Mouse (Mus musculus) neural tube, embryonic 12.5 days (tissue): ENCODE results near the gene Nhsl2. TPM values are rescaled to one million over a fixed set of nuclear protein-coding genes. Genes with fewer than 3 reads are reported as not detected.
"Not testable (repeated sequence)": the region's sequence is repeated elsewhere in the genome, so short reads cannot be mapped to it uniquely, and the experiment has no call there.

Experiments used
- ATAC-seq: fragments of 200-750 bp; cut with Nextera tagmentation; 2 replicates; pipeline ENCODE4 v1.8.0; 2017; ENCODE audit warnings: low read depth, mild to moderate bottlenecking, moderate TSS enrichment, moderate library complexity; ENCODE audit not compliant: low FRiP score
- H3K27ac ChIP-seq: fragments of 300-500 bp; sonication (generic); 2 replicates; pipeline ENCODE4 v1.5.1; 2016
- H3K27me3 ChIP-seq: fragments of 300-500 bp; sonication (generic); replicated peaks from 2 replicates; pipeline ENCODE4 v1.6.1; 2016; ENCODE audit warnings: mild to moderate bottlenecking
- H3K36me3 ChIP-seq: fragments of 300-500 bp; sonication (generic); 2 replicates; pipeline ENCODE4 v1.6.1; 2016; ENCODE audit warnings: mild to moderate bottlenecking
- H3K4me1 ChIP-seq: fragments of 300-500 bp; sonication (generic); 2 replicates; pipeline ENCODE4 v1.6.1; 2016
- H3K4me2 ChIP-seq: fragments of 300-500 bp; sonication (generic); replicated peaks from 2 replicates; pipeline ENCODE4 v1.6.1; 2016; ENCODE audit warnings: mild to moderate bottlenecking
- H3K4me3 ChIP-seq: fragments of 300-500 bp; sonication (generic); 2 replicates; pipeline ENCODE4 v1.5.1; 2016
- H3K9ac ChIP-seq: fragments of 300-500 bp; sonication (generic); 2 replicates; pipeline ENCODE4 v1.6.1; 2016; ENCODE audit warnings: mild to moderate bottlenecking
- H3K9me3 ChIP-seq: fragments of 300-500 bp; sonication (generic); 2 replicates; pipeline ENCODE4 v1.6.1; 2016; ENCODE audit warnings: mild to moderate bottlenecking
- WGBS: fragments of 180-500 bp; shearing (Covaris S2); methylation state at CpG from one replicate; pipeline ENCODE4 v1.1.7; 2016; 5-methylcytosine and 5-hydroxymethylcytosine counted together
- polyA plus RNA-seq: library from polyadenylated mRNA; unstranded; fragments of >200 nt; fragmentation: Nextera tagmentation; extraction: Ambion mirVana; gene quantifications from 2 replicates; pipeline ENCODE4 v1.2.1, GENCODE M21; 2016

Nhsl2 gene
- polyA plus RNA-seq, 1 experiment from 2014 or later, result 6.3 TPM

- no peak overlapping the region for H3K27ac ChIP-seq
- 88% methylated on average over 7 of the region's 7 CpGs for WGBS
Measured at GRCm38 (mm10) chrX:102076886-102077765, 227.9 kb downstream of the Nhsl2 start.

GRCm38 (mm10) chrX:102081076-102081475, 231.9 kb downstream of the Nhsl2 start:
- ATAC-seq, result 0 out of 2 replicates have a peak, but pooled peaks have one; percentile 6
- Histone ChIP-seq H3K4me1 (peaks cover 10% of the 10 kb centered on the region; the same call in 1 of the 2 replicates), H3K36me3 (no peaks in the 10 kb centered on the region), H3K9me3 (no peaks in the 10 kb centered on the region), H3K4me2 (peak overlapping the region; percentile 27; the same call in 1 of the 2 replicates), H3K27ac (no peak overlapping the region), H3K4me3 (no peak overlapping the region), H3K27me3 (no peaks in the 10 kb centered on the region), H3K9ac (no peak overlapping the region)
- 41% methylated on average over 10 of the region's 10 CpGs for WGBS

More at GRCm38 (mm10) chrX:102076886-102077765, 227.9 kb downstream of the Nhsl2 start:
- Histone ChIP-seq H3K36me3 (no peaks in the 10 kb centered on the region), H3K9me3 (no peaks in the 10 kb centered on the region), H3K4me1 (peaks cover 15% of the 10 kb centered on the region; the same call in 1 of the 2 replicates), H3K4me3 (no peak overlapping the region), H3K9ac (no peak overlapping the region), H3K27me3 (no peaks in the 10 kb centered on the region; the same call in 1 of the 2 replicates), H3K4me2 (no peak overlapping the region)
- no peak for ATAC-seq

GRCm38 (mm10) chrX:102081573-102082279, 232.5 kb downstream of the Nhsl2 start:
- Histone ChIP-seq H3K9ac (no peak overlapping the region), H3K36me3 (no peaks in the 10 kb centered on the region), H3K9me3 (no peaks in the 10 kb centered on the region), H3K27ac (peak overlapping the region; percentile 74; the same call in 1 of the 2 replicates), H3K4me2 (peak overlapping the region; percentile 27; the same call in 1 of the 2 replicates), H3K4me1 (peaks cover 10% of the 10 kb centered on the region; the same call in 1 of the 2 replicates), H3K4me3 (no peak overlapping the region), H3K27me3 (no peaks in the 10 kb centered on the region)
- ATAC-seq, result peak; percentile 94
- WGBS, result 30% methylated on average over 7 of the region's 7 CpGs

DNA sequence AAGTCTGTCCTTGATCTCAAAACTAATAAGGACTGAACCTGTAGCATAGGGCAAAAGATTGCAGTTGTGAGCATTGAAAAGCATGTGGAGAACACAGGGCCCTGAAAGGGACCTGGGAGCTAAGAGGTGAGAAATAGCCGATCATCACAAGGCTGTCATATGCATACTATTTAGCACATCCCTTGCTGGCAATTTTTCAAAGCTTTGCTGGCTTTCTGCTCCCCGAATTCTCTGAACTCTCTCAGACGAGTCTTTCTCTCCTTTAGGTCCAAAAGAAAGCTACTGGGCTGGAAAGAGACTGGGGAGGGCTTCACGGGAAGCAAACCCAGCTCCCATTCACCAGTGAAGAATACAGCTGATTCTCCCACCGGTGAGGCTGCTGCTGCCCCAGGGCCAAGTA, 233.2 kb downstream of the Nhsl2 start:
- 33% methylated on average over 5 of the region's 5 CpGs for WGBS
- Histone ChIP-seq H3K27me3 (no peaks in the 10 kb centered on the region), H3K4me3 (no peak overlapping the region), H3K27ac (peak overlapping the region; percentile 74; the same call in 1 of the 2 replicates), H3K9me3 (no peaks in the 10 kb centered on the region), H3K36me3 (no peaks in the 10 kb centered on the region), H3K4me1 (peaks cover 10% of the 10 kb centered on the region; the same call in 1 of the 2 replicates), H3K9ac (no peak overlapping the region), H3K4me2 (no peak overlapping the region)
- ATAC-seq, result peak; percentile 26

- Histone ChIP-seq H3K4me2 (no peak overlapping the region), H3K4me1 (peaks cover 10% of the 10 kb centered on the region; the same call in 1 of the 2 replicates), H3K27ac (no peak overlapping the region), H3K27me3 (no peaks in the 10 kb centered on the region), H3K9me3 (no peaks in the 10 kb centered on the region), H3K9ac (no peak overlapping the region), H3K4me3 (no peak overlapping the region), H3K36me3 (no peaks in the 10 kb centered on the region)
- 77% methylated on average over 8 of the region's 8 CpGs for WGBS
- ATAC-seq, result no peak
Measured at GRCm38 (mm10) chrX:102085798-102086443, 236.7 kb downstream of the Nhsl2 start.

DNA sequence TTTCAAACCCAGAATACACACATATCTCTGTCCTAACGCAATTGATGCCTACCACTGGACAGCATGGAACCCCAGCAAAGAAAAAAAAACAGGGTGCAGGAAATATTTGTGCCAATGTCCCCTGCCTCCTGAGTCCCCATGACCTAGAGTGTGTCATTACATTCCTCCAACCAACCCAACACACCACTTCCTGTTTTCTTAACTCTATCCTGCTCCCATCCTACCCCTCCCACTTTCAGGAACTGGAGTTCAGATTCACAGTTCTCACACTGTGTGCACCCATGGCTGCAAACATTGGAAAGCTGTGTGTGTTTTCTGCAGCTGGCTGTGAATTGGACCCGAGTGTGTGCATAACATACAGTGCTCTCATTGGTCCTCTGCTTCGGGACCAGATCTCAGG, 241.4 kb downstream of the Nhsl2 start:
- no peaks in the 10 kb centered on the region for H3K9me3 ChIP-seq
- no peaks in the 10 kb centered on the region for H3K36me3 ChIP-seq
- H3K4me3 ChIP-seq, result no peak overlapping the region
- no peak for ATAC-seq
- H3K27ac ChIP-seq, result no peak overlapping the region
- no peaks in the 10 kb centered on the region for H3K4me1 ChIP-seq
- WGBS, result 82% methylated on average over 3 of the region's 3 CpGs
- no peaks in the 10 kb centered on the region for H3K27me3 ChIP-seq
- no peak overlapping the region for H3K9ac ChIP-seq
- H3K4me2 ChIP-seq, result no peak overlapping the region

DNA sequence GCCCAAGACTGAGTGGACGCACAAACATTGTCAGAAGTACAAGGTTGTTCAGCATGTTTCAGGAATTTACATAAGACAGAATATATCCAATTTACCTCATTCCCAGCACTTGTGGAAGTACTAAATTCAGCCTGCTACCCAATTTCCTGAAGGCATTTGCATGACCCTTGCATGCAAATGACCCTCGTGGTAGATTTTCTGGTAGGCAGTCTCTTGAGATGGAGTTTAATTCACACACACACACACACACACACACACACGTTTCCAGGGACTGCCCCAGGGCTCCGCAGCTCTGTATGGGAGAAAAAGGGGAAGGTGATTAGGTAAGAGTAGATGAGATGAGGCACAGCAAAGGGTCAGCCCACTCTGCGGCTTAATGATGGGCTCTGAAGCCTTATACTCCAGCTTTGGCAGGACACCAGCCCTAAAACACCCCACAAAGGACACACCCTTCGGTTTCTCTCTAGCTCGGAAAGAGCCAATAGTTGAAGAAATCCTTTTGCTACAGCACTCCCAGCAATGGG, 245.3 kb downstream of the Nhsl2 start:
- ATAC-seq, result no peak

DNA sequence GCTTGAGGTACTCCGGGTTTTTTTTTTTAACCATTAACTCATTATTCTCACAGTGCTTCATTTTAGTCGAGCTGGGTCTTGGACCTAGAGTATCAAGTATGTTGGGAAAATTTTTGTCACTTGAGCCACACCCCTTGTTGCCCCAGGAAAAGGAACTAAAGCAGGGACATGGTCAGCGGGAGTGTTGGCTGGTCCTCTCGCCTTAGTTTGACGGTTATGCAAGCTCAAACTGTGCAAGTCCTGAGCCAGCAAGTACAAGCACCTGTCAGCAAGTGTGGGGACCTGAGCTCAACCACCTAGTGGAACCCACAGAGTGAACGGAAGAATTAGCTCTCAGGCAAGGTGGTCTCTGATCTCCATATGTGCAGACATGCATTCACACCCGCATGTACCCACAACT, 252.7 kb downstream of the Nhsl2 start:
- Histone ChIP-seq H3K27me3 (no peaks in the 10 kb centered on the region), H3K9me3 (no peaks in the 10 kb centered on the region), H3K27ac (no peak overlapping the region), H3K4me2 (no peak overlapping the region), H3K4me1 (no peaks in the 10 kb centered on the region), H3K36me3 (no peaks in the 10 kb centered on the region), H3K9ac (no peak overlapping the region), H3K4me3 (no peak overlapping the region)
- ATAC-seq, result no peak
- WGBS, result 72% methylated on average over 7 of the region's 7 CpGs

More for the DNA sequence above, 245.3 kb downstream of the Nhsl2 start:
- Histone ChIP-seq H3K4me1 (no peaks in the 10 kb centered on the region), H3K4me3 (no peak overlapping the region), H3K36me3 (no peaks in the 10 kb centered on the region), H3K9ac (no peak overlapping the region), H3K27ac (no peak overlapping the region), H3K4me2 (no peak overlapping the region), H3K27me3 (no peaks in the 10 kb centered on the region), H3K9me3 (no peaks in the 10 kb centered on the region)
- 81% methylated on average over 7 of the region's 7 CpGs for WGBS

DNA sequence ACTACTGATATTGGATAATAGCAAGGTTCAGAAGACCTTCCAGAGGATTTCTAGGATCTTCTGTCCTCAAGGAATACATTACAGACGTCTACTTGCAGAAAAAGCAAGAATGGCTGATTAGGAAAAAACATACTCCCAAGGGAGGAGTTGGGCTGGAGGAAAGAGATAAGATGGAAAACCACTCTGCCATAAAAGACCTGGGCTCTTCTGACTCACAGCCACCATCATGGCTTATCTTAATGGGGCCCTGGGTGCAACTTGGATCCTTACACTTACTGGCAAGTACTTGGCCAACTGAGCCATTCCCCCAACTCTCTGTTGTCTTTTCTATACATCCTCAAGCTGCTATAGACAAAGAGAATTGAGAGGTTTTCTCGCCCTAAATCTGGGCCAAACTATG, 254.6 kb downstream of the Nhsl2 start:
- H3K4me2 ChIP-seq, H3K27ac ChIP-seq, ATAC-seq, H3K4me1 ChIP-seq, H3K9me3 ChIP-seq, H3K27me3 ChIP-seq, H3K9ac ChIP-seq, H3K36me3 ChIP-seq, H3K4me3 ChIP-seq: not testable (repeated sequence)
- 75% methylated on average over 2 of the region's 2 CpGs for WGBS

DNA sequence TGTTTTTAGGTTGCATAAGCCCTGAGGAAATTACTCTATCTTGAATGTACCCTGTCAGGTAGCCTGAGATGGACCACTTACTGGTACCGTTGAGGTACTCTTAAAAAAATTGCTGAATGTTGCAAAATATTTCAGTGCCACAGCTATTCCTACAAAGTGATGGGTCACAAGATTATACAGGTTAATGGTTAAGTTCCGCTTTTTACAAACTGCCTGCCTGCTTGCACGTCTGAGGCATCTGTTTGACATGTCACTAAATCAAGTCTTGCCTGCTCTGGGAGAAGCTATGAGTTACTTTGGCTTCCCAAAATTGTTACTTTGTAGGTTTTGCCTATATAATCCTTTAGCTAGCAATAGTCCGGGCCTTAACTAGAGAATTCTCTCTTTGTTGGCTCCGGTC, 260.2 kb downstream of the Nhsl2 start:
- H3K9me3 ChIP-seq, H3K27me3 ChIP-seq, H3K27ac ChIP-seq, H3K4me3 ChIP-seq, H3K4me2 ChIP-seq, H3K4me1 ChIP-seq, H3K9ac ChIP-seq, ATAC-seq, H3K36me3 ChIP-seq: not testable (repeated sequence)
- 79% methylated on average over 5 of the region's 5 CpGs for WGBS

DNA sequence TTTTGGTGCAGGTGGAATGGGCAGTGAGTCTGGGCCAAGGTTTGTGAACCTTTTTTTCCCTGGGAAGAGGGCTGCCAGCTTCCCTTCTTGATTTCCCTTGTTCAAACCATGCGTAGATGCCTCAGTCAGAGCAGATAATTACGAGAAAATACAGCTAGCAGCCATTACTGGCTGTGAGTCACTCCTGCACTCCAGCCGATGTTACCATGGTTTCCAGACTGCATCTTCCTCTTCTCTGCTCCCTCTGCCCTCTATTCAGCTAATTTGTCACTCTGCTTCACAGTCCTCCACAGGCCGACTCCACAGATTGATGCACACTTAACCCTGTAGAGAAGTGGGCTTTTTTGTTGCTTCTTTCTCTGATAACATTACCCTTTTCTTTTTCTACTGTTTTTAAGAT, 266.5 kb downstream of the Nhsl2 start:
- no peaks in the 10 kb centered on the region for H3K36me3 ChIP-seq
- ATAC-seq, result no peak
- no peaks in the 10 kb centered on the region for H3K27me3 ChIP-seq
- no peak overlapping the region for H3K4me2 ChIP-seq
- H3K4me3 ChIP-seq, result no peak overlapping the region
- 0 out of 2 replicates have a peak, but pooled peaks cover 3% of the 10 kb centered on the region for H3K4me1 ChIP-seq
- H3K27ac ChIP-seq, result no peak overlapping the region
- H3K9ac ChIP-seq, result no peak overlapping the region
- WGBS, result 42% methylated on average over 4 of the region's 4 CpGs
- H3K9me3 ChIP-seq, result no peaks in the 10 kb centered on the region
